Mouse (Mus musculus) fat pad, adult 2 months (tissue): ENCODE results near the gene Vmn1r88.
"Not testable (repeated sequence)": the region's sequence is repeated elsewhere in the genome, so short reads cannot be mapped to it uniquely, and the experiment has no call there.

ENCODE experiments used
- DNase-seq: peaks from one replicate; pipeline ENCODE4 v3.0.0-alpha.2; 2011; ENCODE audit warnings: low read depth, low spot score; ENCODE audit errors: extremely low read depth

Gene Vmn1r88

DNA sequence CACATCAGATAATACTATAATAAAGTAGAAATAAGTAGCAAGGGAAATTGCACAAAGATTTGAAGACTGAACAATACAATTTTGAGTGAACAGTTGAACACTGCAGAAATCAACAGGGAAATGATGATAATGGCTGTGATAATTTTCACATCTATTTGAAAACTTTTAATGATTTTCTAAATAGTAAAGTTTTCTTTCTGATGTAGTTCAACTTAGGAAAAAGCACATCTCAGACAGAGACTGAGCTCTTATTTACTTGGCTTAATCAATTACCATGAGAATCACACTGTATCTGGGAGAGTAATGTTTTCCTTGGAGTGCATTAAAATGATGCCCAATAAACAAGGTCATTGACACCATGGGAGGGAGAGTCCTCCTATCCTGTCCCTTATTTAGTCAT, at the start of gene Vmn1r88:
Vmn1r88 (plus strand) TSS at position 301 of the 400 bp plus-strand sequence.
- DNase-seq: no peak

DNA sequence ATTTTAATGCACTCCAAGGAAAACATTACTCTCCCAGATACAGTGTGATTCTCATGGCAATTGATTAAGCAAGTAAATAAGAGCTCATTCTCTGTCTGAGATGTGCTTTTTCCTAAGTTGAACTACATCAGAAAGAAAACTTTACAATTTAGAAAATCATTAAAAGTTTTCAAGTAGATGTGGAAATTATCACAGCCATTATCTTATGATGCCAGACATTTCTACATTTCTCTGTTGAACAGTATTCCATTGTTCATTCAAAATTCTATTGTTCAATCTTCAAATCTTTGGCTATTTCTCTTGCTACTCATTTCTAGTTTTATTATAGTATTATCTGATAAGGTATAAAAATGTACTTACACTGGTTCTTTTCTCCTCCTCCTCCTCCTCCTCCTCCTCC, 39.6 kb upstream of the Vmn1r88 start, which contains the start of gene Vmn1r86:
Vmn1r86 (minus strand) TSS at position 101 of the 400 bp plus-strand sequence.
- DNase-seq: no peak

DNA sequence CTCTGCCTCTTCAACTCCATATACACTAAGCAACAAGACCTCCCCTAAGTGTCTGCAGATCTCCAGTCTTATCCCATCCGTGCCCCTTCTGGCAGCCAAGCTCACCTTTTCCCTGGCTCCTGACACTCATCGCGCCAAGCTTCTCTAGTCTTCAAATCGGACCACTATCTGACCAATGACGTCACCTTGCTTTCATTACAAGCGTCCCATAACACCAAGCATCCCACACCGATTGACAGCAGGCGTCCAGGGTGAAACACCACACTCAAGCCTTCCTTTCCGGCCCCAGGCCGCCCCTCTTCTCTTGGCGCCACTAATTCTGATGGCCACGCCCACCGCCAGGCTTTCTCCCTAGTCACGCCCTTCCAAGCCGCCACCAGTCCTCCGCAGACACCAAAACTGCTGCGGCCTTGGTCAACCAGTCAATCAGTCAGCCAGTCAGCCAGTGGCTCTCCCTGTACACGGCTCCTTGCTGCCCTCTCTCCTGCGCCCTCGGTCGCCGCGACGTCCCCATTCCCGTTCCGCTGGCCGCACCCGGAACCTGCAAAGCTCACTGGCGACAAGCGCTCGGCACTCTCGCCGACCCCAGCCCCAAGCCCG, 35.7 kb upstream of the Vmn1r88 start:
- not testable (repeated sequence) for DNase-seq

DNA sequence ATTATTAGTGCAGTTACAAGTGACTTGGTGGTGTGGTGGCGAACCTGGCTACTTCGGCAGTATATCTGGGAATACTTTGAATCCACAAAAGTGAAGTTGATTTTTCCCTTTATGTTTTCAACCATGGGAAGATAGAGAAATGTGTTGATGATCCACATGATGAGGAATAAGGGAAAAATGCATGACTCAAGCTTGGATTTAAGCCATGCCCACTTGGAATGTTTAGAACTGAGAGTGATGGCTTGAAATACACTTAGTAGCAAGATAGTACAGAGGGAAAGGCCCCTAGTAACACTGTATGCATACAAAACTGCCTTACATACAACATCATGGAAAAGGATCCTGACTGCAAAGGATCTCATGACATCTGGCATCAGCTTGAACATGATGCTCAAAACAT, 27.5 kb upstream of the Vmn1r88 start:
- DNase-seq: no peak

- no peak for DNase-seq
Observed at GRCm38 (mm10) chr7:13137340-13137739, 22.0 kb upstream of the Vmn1r88 start.

- no peak for DNase-seq
Observed at GRCm38 (mm10) chr7:13140057-13140456, 19.3 kb upstream of the Vmn1r88 start, which contains the start of gene Vmn1r87. Gene Vmn1r87 (minus strand): TSS chr7:13140157.

GRCm38 (mm10) chr7:13212720-13213119, 53.4 kb downstream of the Vmn1r88 start, which contains the start of gene Vmn1r89:
Gene Vmn1r89 (plus strand): TSS chr7:13213020.
- DNase-seq: no peak
